Mouse (Mus musculus) liver, embryonic 14.5 days (tissue): ENCODE results near the gene Olfr688. TPM values are rescaled to one million over a fixed set of nuclear protein-coding genes. Genes with fewer than 3 reads are reported as not detected.

Experiments
- ATAC-seq: fragments of 200-750 bp; cut with Nextera tagmentation; 2 replicates; pipeline ENCODE4 v1.8.0; 2017; ENCODE audit warnings: moderate number of reproducible peaks, mild to moderate bottlenecking, moderate library complexity; ENCODE audit not compliant: insufficient read depth
- DNase-seq, 3 experiments: peaks; one replicate each; pipeline ENCODE4 v3.0.0-alpha.2; 2012 to 2013; ENCODE audit warnings: low read depth in 3 of 3, low spot score in 3 of 3
- H3K27ac ChIP-seq: fragments of 300-500 bp; sonication (generic); 2 replicates; pipeline ENCODE4 v1.5.1; 2014; ENCODE audit warnings: moderate library complexity, mild to moderate bottlenecking, control low read depth, inconsistent platforms
- H3K27me3 ChIP-seq: fragments of 300-500 bp; sonication (generic); 2 replicates; pipeline ENCODE4 v1.6.1; 2014; ENCODE audit warnings: mild to moderate bottlenecking, low read length, moderate library complexity; ENCODE audit not compliant: control insufficient read depth, insufficient read depth
- H3K36me3 ChIP-seq: fragments of 300-500 bp; sonication (generic); replicated peaks from 2 replicates; pipeline ENCODE4 v1.6.1; 2014; ENCODE audit warnings: low read depth; ENCODE audit not compliant: control insufficient read depth, insufficient read depth
- H3K4me1 ChIP-seq, 2 experiments: fragments of 200-500 bp in 1 of 2; fragments of 300-500 bp in 1 of 2; sonication (generic) in 1 of 2; replicated peaks; 2 replicates each; pipeline ENCODE4 v1.6.1; 2012 to 2014; ENCODE audit warnings: antibody characterized with exemption in 1 of 2, inconsistent platforms in 1 of 2, low read length in 1 of 2; ENCODE audit not compliant: control insufficient read depth in 2 of 2, insufficient read depth in 2 of 2
- H3K4me2 ChIP-seq: fragments of 300-500 bp; sonication (generic); 2 replicates; pipeline ENCODE4 v1.6.1; 2014; ENCODE audit warnings: low read depth, mild to moderate bottlenecking, control low read depth, moderate library complexity
- H3K4me3 ChIP-seq, 2 experiments: fragments of 200-500 bp in 1 of 2; fragments of 300-500 bp in 1 of 2; sonication (generic) in 1 of 2; 2 replicates each; pipeline ENCODE4 v1.5.1; 2012 to 2014; ENCODE audit warnings: low read depth in 2 of 2, low read length in 2 of 2, mild to moderate bottlenecking in 2 of 2, control low read depth in 1 of 2, inconsistent platforms in 1 of 2, moderate library complexity in 1 of 2; ENCODE audit not compliant: insufficient read depth in 1 of 2
- H3K9ac ChIP-seq: fragments of 300-500 bp; sonication (generic); replicated peaks from 2 replicates; pipeline ENCODE4 v1.6.1; 2014; ENCODE audit warnings: mild to moderate bottlenecking, control low read depth, moderate library complexity
- H3K9me3 ChIP-seq: fragments of 300-500 bp; sonication (generic); 2 replicates; pipeline ENCODE4 v1.6.1; 2016; ENCODE audit warnings: low read length, mixed read lengths; ENCODE audit not compliant: control insufficient read depth
- CTCF ChIP-seq: IDR thresholded peaks from 2 replicates; pipeline ENCODE4 v1.5.1; 2016; ENCODE audit warnings: antibody characterized with exemption, low read depth, control low read depth
- EP300 ChIP-seq: IDR thresholded peaks from 2 replicates; pipeline ENCODE4 v1.6.1; 2016; ENCODE audit warnings: antibody characterized with exemption, low read depth
- WGBS: fragments of 180-500 bp; shearing (Covaris S2); extraction: QIAGEN DNeasy Blood & Tissue Kit; methylation state at CpG from one replicate; pipeline ENCODE4 v1.1.7; 2014; ENCODE audit not compliant: insufficient replicate concordance; 5-methylcytosine and 5-hydroxymethylcytosine counted together
- polyA plus RNA-seq, 2 experiments: library from polyadenylated mRNA; depleted of rRNA in 1 of 2; stranded (reverse) in 1 of 2; unstranded in 1 of 2; fragments of >200 nt; fragmentation: Nextera tagmentation in 1 of 2; extraction: Ambion mirVana in 1 of 2; gene quantifications; 2 replicates each; pipeline versions ENCODE4 v1.2.1 to v1.2.3; 2012 to 2014

The Olfr688 gene
- polyA plus RNA-seq, 2 experiments: not detected

DNA sequence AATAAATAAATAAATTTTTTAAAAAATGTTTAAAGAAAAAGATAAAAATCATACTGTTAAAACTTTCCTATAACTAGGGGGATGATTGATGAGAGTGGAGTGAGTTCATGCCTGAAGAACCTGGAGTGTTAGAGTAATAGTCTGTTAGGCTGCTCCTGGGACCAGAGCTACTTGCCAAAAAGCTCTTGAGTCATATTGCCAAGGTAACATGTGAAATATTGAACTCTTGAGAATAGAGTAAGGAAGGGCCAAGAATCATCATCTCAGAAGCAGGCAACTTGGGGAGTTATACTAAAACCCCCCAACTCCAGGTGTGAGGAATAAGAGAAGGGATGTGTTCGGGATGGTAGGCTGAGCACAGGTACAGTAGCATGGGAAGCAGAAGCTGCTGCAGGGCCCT is 23.0 kb downstream of the Olfr688 start, which contains the start of gene Olfr689:
Olfr689 (plus strand) TSS at position 301 of the 400 bp plus-strand sequence.
- no peak for DNase-seq
- H3K9me3 ChIP-seq: no peaks in the 10 kb centered on the region
- no peaks in the 10 kb centered on the region for H3K27me3 ChIP-seq
- H3K27ac ChIP-seq: no peak within 1 kb of the TSS
- H3K9ac ChIP-seq: no peak within 1 kb of the TSS
- 58% methylated on average over 1 of the region's 1 CpGs for WGBS
- no peak within 1 kb of the TSS for H3K4me3 ChIP-seq
- no peaks in the 10 kb centered on the region for H3K4me1 ChIP-seq
- TF ChIP-seq EP300 (no peak), CTCF (no peak)
- no peaks in the 10 kb centered on the region for H3K36me3 ChIP-seq
- no peak for ATAC-seq
- H3K4me2 ChIP-seq: no peak within 1 kb of the TSS

- Histone ChIP-seq H3K9ac (no peak overlapping the region), H3K27me3 (no peaks in the 10 kb centered on the region), H3K4me1 (no peaks in the 10 kb centered on the region), H3K36me3 (no peaks in the 10 kb centered on the region), H3K27ac (no peak overlapping the region), H3K9me3 (no peaks in the 10 kb centered on the region), H3K4me2 (no peak overlapping the region), H3K4me3 (no peak overlapping the region)
- DNase-seq: no peak
- WGBS: 47% methylated on average over 2 of the region's 2 CpGs
- no peak for ATAC-seq
- TF ChIP-seq CTCF (no peak), EP300 (no peak)
These were observed 37.4 kb downstream of the Olfr688 start for GRCm38 (mm10) chr7:105325302-105325701.

GRCm38 (mm10) chr7:105334004-105334403 is 46.1 kb downstream of the Olfr688 start, which contains the start of gene Olfr690:
TSS of gene Olfr690 (minus strand) at chr7:105334104.
- DNase-seq: no peak
- no peaks in the 10 kb centered on the region for H3K36me3 ChIP-seq
- no peak within 1 kb of the TSS for H3K27ac ChIP-seq
- H3K27me3 ChIP-seq: no peaks in the 10 kb centered on the region
- WGBS: 64% methylated on average over 1 of the region's 1 CpGs
- TF ChIP-seq EP300: no peak
- TF ChIP-seq CTCF: no peak
- no peak within 1 kb of the TSS for H3K9ac ChIP-seq
- H3K4me2 ChIP-seq: no peak within 1 kb of the TSS
- no peak within 1 kb of the TSS for H3K4me3 ChIP-seq
- no peaks in the 10 kb centered on the region for H3K9me3 ChIP-seq
- H3K4me1 ChIP-seq: no peaks in the 10 kb centered on the region
- ATAC-seq: no peak

Other genes with a start within 250 kb of the Olfr688 start
- not detected in 2 replicates for gene Olfr677, start 236.7 kb upstream of the Olfr688 start, polyA plus RNA-seq (2012; rRNA removed)
- not detected in 2 replicates for gene Olfr677, start 236.7 kb upstream of the Olfr688 start, polyA plus RNA-seq (2014; fragmentation: Nextera tagmentation; extraction: Ambion mirVana)
- gene Olfr678, start 223.6 kb upstream of the Olfr688 start, polyA plus RNA-seq (2012; rRNA removed): not detected in 2 replicates
- not detected in 2 replicates for gene Olfr678, start 223.6 kb upstream of the Olfr688 start, polyA plus RNA-seq (2014; fragmentation: Nextera tagmentation; extraction: Ambion mirVana)
- gene Olfr679, start 206.9 kb upstream of the Olfr688 start, polyA plus RNA-seq (2012; rRNA removed): not detected in 2 replicates
- not detected in 2 replicates for gene Olfr679, start 206.9 kb upstream of the Olfr688 start, polyA plus RNA-seq (2014; fragmentation: Nextera tagmentation; extraction: Ambion mirVana)
- not detected in 2 replicates for gene Olfr680-ps1, start 195.3 kb upstream of the Olfr688 start, polyA plus RNA-seq (2012; rRNA removed)
- not detected in 2 replicates for gene Olfr680-ps1, start 195.3 kb upstream of the Olfr688 start, polyA plus RNA-seq (2014; fragmentation: Nextera tagmentation; extraction: Ambion mirVana)
- not detected in 2 replicates for gene Olfr681, start 171.3 kb upstream of the Olfr688 start, polyA plus RNA-seq (2012; rRNA removed)
- not detected in 2 replicates for gene Olfr681, start 171.3 kb upstream of the Olfr688 start, polyA plus RNA-seq (2014; fragmentation: Nextera tagmentation; extraction: Ambion mirVana)
- gene Olfr683, start 141.1 kb upstream of the Olfr688 start, polyA plus RNA-seq (2012; rRNA removed): not detected in 2 replicates
- not detected in 2 replicates for gene Olfr683, start 141.1 kb upstream of the Olfr688 start, polyA plus RNA-seq (2014; fragmentation: Nextera tagmentation; extraction: Ambion mirVana)
- not detected in 2 replicates for gene Olfr684, start 124.4 kb upstream of the Olfr688 start, polyA plus RNA-seq (2012; rRNA removed)
- gene Olfr684, start 124.4 kb upstream of the Olfr688 start, polyA plus RNA-seq (2014; fragmentation: Nextera tagmentation; extraction: Ambion mirVana): not detected in 2 replicates
- not detected in 2 replicates for gene Olfr685, start 102.1 kb upstream of the Olfr688 start, polyA plus RNA-seq (2012; rRNA removed)
- not detected in 2 replicates for gene Olfr685, start 102.1 kb upstream of the Olfr688 start, polyA plus RNA-seq (2014; fragmentation: Nextera tagmentation; extraction: Ambion mirVana)
- not detected in 2 replicates for gene Olfr686, start 80.6 kb upstream of the Olfr688 start, polyA plus RNA-seq (2012; rRNA removed)
- gene Olfr686, start 80.6 kb upstream of the Olfr688 start, polyA plus RNA-seq (2014; fragmentation: Nextera tagmentation; extraction: Ambion mirVana): not detected in 2 replicates
- not detected in 2 replicates for gene Olfr689, start 23.1 kb downstream of the Olfr688 start, polyA plus RNA-seq (2012; rRNA removed)
- gene Olfr689, start 23.1 kb downstream of the Olfr688 start, polyA plus RNA-seq (2014; fragmentation: Nextera tagmentation; extraction: Ambion mirVana): not detected in 2 replicates
- gene Olfr690, start 46.0 kb downstream of the Olfr688 start, polyA plus RNA-seq (2012; rRNA removed): not detected in 2 replicates
- gene Olfr690, start 46.0 kb downstream of the Olfr688 start, polyA plus RNA-seq (2014; fragmentation: Nextera tagmentation; extraction: Ambion mirVana): not detected in 2 replicates
- gene Olfr691, start 54.2 kb downstream of the Olfr688 start, polyA plus RNA-seq (2012; rRNA removed): not detected in 2 replicates
- not detected in 2 replicates for gene Olfr691, start 54.2 kb downstream of the Olfr688 start, polyA plus RNA-seq (2014; fragmentation: Nextera tagmentation; extraction: Ambion mirVana)
- gene Olfr692, start 80.1 kb downstream of the Olfr688 start, polyA plus RNA-seq (2012; rRNA removed): not detected in 2 replicates
- not detected in 2 replicates for gene Olfr692, start 80.1 kb downstream of the Olfr688 start, polyA plus RNA-seq (2014; fragmentation: Nextera tagmentation; extraction: Ambion mirVana)
- not detected in 2 replicates for gene Gm5901, start 86.9 kb downstream of the Olfr688 start, polyA plus RNA-seq (2012; rRNA removed)
- gene Gm5901, start 86.9 kb downstream of the Olfr688 start, polyA plus RNA-seq (2014; fragmentation: Nextera tagmentation; extraction: Ambion mirVana): not detected in 2 replicates
- 8.1 and 8.7 TPM in 2 replicates for gene Fam160a2, start 112.0 kb downstream of the Olfr688 start, polyA plus RNA-seq (2012; rRNA removed)
- gene Fam160a2, start 112.0 kb downstream of the Olfr688 start, polyA plus RNA-seq (2014; fragmentation: Nextera tagmentation; extraction: Ambion mirVana): 7.4 and 8.1 TPM in 2 replicates
- 0.02 TPM in 1 of 2 replicates, not detected in the other for gene Cnga4, start 116.5 kb downstream of the Olfr688 start, polyA plus RNA-seq (2012; rRNA removed)
- not detected in 2 replicates for gene Cnga4, start 116.5 kb downstream of the Olfr688 start, polyA plus RNA-seq (2014; fragmentation: Nextera tagmentation; extraction: Ambion mirVana)
- gene Cckbr, start 137.6 kb downstream of the Olfr688 start, polyA plus RNA-seq (2012; rRNA removed): not detected in 2 replicates
- not detected in 2 replicates for gene Cckbr, start 137.6 kb downstream of the Olfr688 start, polyA plus RNA-seq (2014; fragmentation: Nextera tagmentation; extraction: Ambion mirVana)
- gene Cavin3, start 194.2 kb downstream of the Olfr688 start, polyA plus RNA-seq (2012; rRNA removed): 2.3 and 2.6 TPM in 2 replicates
- gene Cavin3, start 194.2 kb downstream of the Olfr688 start, polyA plus RNA-seq (2014; fragmentation: Nextera tagmentation; extraction: Ambion mirVana): 4.1 and 4.7 TPM in 2 replicates